Mouse (Mus musculus) heart, postnatal 0 days (tissue): ENCODE measurements around the gene Upk1a.

Experiments used
- CTCF ChIP-seq: IDR thresholded peaks from 2 replicates; pipeline ENCODE4 v1.5.1; 2016; ENCODE audit warnings: antibody characterized with exemption, control low read depth, low read depth
- EP300 ChIP-seq: IDR thresholded peaks from 2 replicates; pipeline ENCODE4 v1.6.1; 2016; ENCODE audit warnings: antibody characterized with exemption, low read depth

DNA sequence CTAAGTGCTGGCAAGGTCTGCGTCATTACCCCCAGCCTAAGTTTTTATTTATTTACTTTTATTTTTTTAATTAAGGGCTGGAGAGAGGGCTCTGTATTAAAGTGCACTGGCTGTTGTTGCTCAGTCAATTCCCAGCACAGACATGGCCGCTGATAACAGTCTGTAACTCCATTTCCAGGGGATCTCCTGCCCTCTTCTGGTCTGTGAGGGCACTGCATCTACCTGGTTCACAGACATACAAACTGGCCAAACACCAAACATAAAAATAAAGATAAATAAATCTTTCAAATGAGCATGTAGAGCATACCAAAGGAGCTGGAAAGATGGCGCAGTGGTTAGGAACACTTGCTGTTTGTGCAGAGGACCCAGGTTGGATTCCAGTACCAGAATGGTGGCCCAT lies 6.6 kb upstream of the Upk1a start:
- TF ChIP-seq CTCF: peak; percentile 42
- no peak for TF ChIP-seq EP300
